Mouse (Mus musculus): ENCODE measurements at regions not wholly inside any gene's neighbourhood (a gene's known extent, or its start where the extent isn't known, plus 50 kb on each side); places are given as distances from the start of the nearest gene placed in this dataset.

DNA sequence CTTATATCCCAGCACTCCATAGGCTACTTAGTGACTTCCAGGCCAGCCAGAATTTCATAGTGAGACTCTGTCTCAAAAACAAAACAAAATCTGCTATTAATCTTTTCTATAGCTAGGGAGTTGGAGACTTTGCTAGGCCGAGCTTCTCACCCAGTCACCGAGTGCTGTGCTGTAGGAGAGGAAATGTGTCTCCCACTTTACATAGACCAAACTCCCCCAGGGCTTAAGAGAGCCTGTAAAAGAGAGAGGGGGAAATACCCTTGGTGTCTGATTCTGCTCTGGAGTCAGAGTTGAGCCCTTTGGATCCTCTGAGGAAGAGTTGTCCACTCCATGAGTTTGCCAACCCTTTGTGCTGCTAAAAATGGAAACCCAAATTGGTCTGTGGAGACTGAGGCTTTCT, 58.3 kb upstream of the Rbpj start:
- Histone ChIP-seq H3K4me3 (replicated peaks; ENCODE audit: low read length) (no peak overlapping the region), H3K27me3 (ENCODE audit: insufficient read depth, low read length) (no peaks in the 10 kb centered on the region), H3K36me3 (ENCODE audit: insufficient read depth, low read length) (no peaks in the 10 kb centered on the region), H3K4me1 (replicated peaks; ENCODE audit: low read depth, low read length) (no peaks in the 10 kb centered on the region), H3K9me3 (ENCODE audit: low read length) (no peaks in the 10 kb centered on the region)
- no peak for TF ChIP-seq POU5F1 (IDR thresholded peaks at IDR 0.05; ENCODE audit: borderline replicate concordance, low read length)
- no peak for TF ChIP-seq CTCF (conservative IDR thresholded peaks at IDR 0.05; ENCODE audit: low read length)
- TF ChIP-seq NANOG (IDR thresholded peaks at IDR 0.05; ENCODE audit: borderline replicate concordance, low read length), result no peak

DNA sequence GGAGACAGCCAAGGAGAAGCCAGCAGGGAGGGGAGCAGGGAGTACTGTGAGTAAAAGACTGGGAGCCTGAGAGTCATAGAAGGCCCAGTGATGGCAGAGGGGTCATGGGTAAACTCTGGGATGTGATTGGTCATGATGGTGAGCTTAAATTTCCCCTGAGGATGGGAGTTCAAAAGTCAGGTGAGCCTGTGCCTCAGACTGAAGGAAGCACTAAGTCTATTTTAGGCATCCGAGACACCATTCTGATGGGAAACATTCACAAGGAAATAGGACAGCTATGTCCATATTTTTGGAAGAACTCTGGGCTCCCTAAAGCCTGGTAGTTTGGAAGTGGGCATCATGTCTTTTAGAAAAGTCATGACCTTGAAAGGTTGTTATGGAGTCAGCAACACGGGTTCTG, 57.7 kb upstream of the Rbpj start:
- no peak overlapping the region for H3K4me3 ChIP-seq (replicated peaks; ENCODE audit: low read length)
- no peaks in the 10 kb centered on the region for H3K4me1 ChIP-seq (replicated peaks; ENCODE audit: low read depth, low read length)
- TF ChIP-seq NANOG (IDR thresholded peaks at IDR 0.05; ENCODE audit: borderline replicate concordance, low read length), result no peak
- TF ChIP-seq CTCF (conservative IDR thresholded peaks at IDR 0.05; ENCODE audit: low read length), result no peak
- no peak for TF ChIP-seq POU5F1 (IDR thresholded peaks at IDR 0.05; ENCODE audit: borderline replicate concordance, low read length)
- H3K36me3 ChIP-seq (ENCODE audit: insufficient read depth, low read length), result no peaks in the 10 kb centered on the region
- H3K9me3 ChIP-seq (ENCODE audit: low read length), result no peaks in the 10 kb centered on the region
- no peaks in the 10 kb centered on the region for H3K27me3 ChIP-seq (ENCODE audit: insufficient read depth, low read length)

DNA sequence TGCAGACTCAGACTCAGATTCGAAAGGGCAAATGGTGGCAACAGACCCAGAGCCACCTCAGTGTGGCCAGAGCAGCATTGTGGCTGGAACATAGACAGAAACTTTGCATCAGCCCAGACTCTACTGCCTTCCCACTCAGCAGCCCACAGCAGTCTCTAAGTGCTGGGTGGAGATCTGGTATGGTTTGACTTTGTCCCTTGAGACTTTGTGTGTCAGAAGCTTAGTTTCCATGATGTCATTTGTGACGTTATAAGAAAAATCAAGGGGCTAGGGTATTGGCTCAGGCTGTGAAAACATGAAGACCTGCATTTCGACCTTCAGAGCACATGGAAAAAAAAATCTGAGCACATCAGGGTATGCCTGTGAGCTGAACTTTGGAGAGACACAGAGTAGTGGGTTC, 56.2 kb upstream of the Rbpj start:
- Histone ChIP-seq H3K4me3 (replicated peaks; ENCODE audit: low read length) (no peak overlapping the region), H3K4me1 (replicated peaks; ENCODE audit: low read depth, low read length) (no peaks in the 10 kb centered on the region), H3K9me3 (ENCODE audit: low read length) (no peaks in the 10 kb centered on the region), H3K36me3 (ENCODE audit: insufficient read depth, low read length) (no peaks in the 10 kb centered on the region), H3K27me3 (ENCODE audit: insufficient read depth, low read length) (no peaks in the 10 kb centered on the region)
- no peak for TF ChIP-seq POU5F1 (IDR thresholded peaks at IDR 0.05; ENCODE audit: borderline replicate concordance, low read length)
- TF ChIP-seq CTCF (conservative IDR thresholded peaks at IDR 0.05; ENCODE audit: low read length), result no peak
- TF ChIP-seq NANOG (IDR thresholded peaks at IDR 0.05; ENCODE audit: borderline replicate concordance, low read length), result no peak

DNA sequence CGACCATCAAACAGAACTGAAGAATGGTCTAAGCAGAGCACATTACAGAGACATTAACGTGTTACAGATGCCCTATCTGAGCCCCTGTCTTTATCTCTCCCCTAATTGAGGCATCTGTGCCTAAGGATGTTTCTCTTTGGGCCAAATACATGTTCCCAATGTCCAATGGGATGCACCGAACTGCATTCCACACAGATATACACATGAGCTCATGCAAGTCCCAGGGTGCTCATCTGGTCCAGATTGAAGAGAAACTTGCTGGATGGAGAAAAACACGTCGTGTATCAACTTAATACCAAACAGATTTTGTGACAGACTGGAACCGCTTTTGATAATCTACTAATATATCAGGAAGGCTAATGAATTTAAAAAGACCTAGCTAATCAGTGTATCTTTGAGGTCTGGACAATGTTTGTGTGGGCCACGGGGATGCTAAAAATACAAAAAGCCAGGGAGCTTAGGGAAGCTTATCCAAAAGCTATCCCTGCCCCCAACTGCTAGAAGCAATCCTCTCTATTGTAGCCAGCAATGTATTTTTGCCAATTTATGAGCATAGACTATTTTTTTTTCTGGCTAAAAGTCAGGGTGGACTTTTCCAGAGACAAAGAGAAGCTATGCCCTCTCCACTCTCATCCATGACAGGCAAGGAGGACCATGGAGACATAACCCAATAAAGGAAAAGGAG, 53.4 kb upstream of the Rbpj start:
- Histone ChIP-seq H3K4me1 (replicated peaks; ENCODE audit: low read depth, low read length) (no peaks in the 10 kb centered on the region), H3K27me3 (ENCODE audit: insufficient read depth, low read length) (no peaks in the 10 kb centered on the region), H3K4me3 (replicated peaks; ENCODE audit: low read length) (no peak overlapping the region), H3K9me3 (ENCODE audit: low read length) (no peaks in the 10 kb centered on the region), H3K36me3 (ENCODE audit: insufficient read depth, low read length) (no peaks in the 10 kb centered on the region)
- TF ChIP-seq NANOG (IDR thresholded peaks at IDR 0.05; ENCODE audit: borderline replicate concordance, low read length) (no peak), CTCF (conservative IDR thresholded peaks at IDR 0.05; ENCODE audit: low read length) (no peak), POU5F1 (IDR thresholded peaks at IDR 0.05; ENCODE audit: borderline replicate concordance, low read length) (no peak)

DNA sequence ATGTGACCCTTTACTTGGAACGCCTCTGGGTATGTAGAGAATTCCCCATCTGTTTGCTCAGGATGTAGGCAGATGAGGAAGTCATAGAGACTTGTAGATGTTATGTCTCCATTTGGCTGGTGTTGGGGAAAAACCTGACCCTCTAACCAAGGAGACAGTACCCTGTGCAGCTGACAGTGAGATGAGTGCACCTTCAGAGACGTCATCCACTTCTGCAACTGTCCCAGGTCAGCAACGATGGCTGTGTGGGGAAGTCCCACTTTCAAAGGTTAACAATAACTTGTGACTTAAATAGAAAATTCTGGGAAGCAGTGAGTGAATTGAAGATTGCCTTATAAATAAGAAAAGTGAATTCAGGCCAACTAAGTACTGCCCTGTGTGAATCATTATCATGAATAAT, 52.3 kb upstream of the Rbpj start:
- Histone ChIP-seq H3K27me3 (ENCODE audit: insufficient read depth, low read length) (no peaks in the 10 kb centered on the region), H3K4me3 (replicated peaks; ENCODE audit: low read length) (no peak overlapping the region), H3K36me3 (ENCODE audit: insufficient read depth, low read length) (no peaks in the 10 kb centered on the region), H3K4me1 (replicated peaks; ENCODE audit: low read depth, low read length) (no peaks in the 10 kb centered on the region), H3K9me3 (ENCODE audit: low read length) (no peaks in the 10 kb centered on the region)
- TF ChIP-seq CTCF (conservative IDR thresholded peaks at IDR 0.05; ENCODE audit: low read length) (no peak), POU5F1 (IDR thresholded peaks at IDR 0.05; ENCODE audit: borderline replicate concordance, low read length) (no peak), NANOG (IDR thresholded peaks at IDR 0.05; ENCODE audit: borderline replicate concordance, low read length) (no peak)

DNA sequence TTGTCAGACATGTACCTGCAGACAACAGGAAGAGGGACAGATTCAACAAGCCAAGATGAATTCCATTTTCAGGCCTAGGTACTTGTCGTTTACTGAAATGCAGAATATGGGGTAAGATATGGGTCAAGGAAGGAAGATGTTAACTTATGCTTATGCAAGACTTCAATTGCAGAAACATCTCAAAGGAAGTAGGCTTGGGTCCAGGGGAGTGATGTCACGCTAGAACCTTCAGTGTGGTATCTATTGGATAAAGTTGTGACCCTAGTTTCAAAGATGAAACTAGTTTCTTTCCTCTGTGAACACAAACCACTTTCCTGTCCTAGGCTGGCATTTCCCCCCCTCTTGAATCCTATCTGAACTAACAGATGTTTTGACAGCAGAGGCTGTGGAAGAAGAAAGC, 50.5 kb upstream of the Rbpj start:
- 0 out of 2 replicates have a peak, but pooled peaks cover 11% of the 10 kb centered on the region for H3K27me3 ChIP-seq (ENCODE audit: insufficient read depth, low read length)
- H3K36me3 ChIP-seq (ENCODE audit: insufficient read depth, low read length), result no peaks in the 10 kb centered on the region
- H3K9me3 ChIP-seq (ENCODE audit: low read length), result no peaks in the 10 kb centered on the region
- no peak overlapping the region for H3K4me3 ChIP-seq (replicated peaks; ENCODE audit: low read length)
- TF ChIP-seq POU5F1 (IDR thresholded peaks at IDR 0.05; ENCODE audit: borderline replicate concordance, low read length) (no peak), CTCF (conservative IDR thresholded peaks at IDR 0.05; ENCODE audit: low read length) (no peak), NANOG (IDR thresholded peaks at IDR 0.05; ENCODE audit: borderline replicate concordance, low read length) (no peak)
- no peaks in the 10 kb centered on the region for H3K4me1 ChIP-seq (replicated peaks; ENCODE audit: low read depth, low read length)
